Mouse (Mus musculus): ENCODE measurements around the gene Scd2. TPM values are rescaled to one million over a fixed set of nuclear protein-coding genes. Genes with fewer than 3 reads are reported as not detected.
A peak's percentile ranks its signal among the peaks of the same experiment; 100 is the strongest.
"Not testable (repeated sequence)": the region's sequence is repeated elsewhere in the genome, so short reads cannot be mapped to it uniquely, and the experiment has no call there.

Scd2 gene
- polyA plus RNA-seq, 1 experiment: 626 TPM

- DNase-seq (ENCODE audit: extremely low spot score in 1 of 2, low spot score in 1 of 2): peak in 1 of 2 experiments; percentile 19
Observed at GRCm38 (mm10) chr19:44267499-44268002, 25.9 kb upstream of the Scd2 start.

DNA sequence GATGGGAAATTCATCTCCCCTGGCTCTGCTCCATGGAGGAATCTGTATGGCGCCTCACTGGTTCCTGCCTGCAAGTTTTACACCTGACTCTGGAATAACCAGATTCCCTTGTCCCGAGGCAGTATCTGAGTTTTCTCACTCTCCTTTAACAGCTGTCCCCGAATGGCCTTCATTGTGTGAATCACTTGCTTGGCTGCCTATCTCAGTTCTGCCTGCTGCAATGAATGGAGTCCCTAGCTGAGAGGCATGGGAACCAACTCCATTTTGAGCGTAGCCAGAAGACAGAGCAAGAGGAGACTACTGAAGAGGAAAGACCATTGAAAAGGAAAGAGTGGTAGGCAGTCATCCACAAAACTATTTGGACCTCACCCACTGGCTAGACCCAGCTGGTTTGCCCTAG, 19.8 kb upstream of the Scd2 start:
- no peak for DNase-seq (ENCODE audit: extremely low spot score in 1 of 2, low spot score in 1 of 2)

GRCm38 (mm10) chr19:44274452-44274851, 19.0 kb upstream of the Scd2 start:
- no peak for DNase-seq (ENCODE audit: extremely low spot score in 1 of 2, low spot score in 1 of 2)

GRCm38 (mm10) chr19:44275418-44275817, 18.1 kb upstream of the Scd2 start:
- no peak for DNase-seq (ENCODE audit: extremely low spot score in 1 of 2, low spot score in 1 of 2)

GRCm38 (mm10) chr19:44276861-44277260, 16.6 kb upstream of the Scd2 start:
- DNase-seq (ENCODE audit: extremely low spot score in 1 of 2, low spot score in 1 of 2): peak in 1 of 2 experiments; percentile 40

DNA sequence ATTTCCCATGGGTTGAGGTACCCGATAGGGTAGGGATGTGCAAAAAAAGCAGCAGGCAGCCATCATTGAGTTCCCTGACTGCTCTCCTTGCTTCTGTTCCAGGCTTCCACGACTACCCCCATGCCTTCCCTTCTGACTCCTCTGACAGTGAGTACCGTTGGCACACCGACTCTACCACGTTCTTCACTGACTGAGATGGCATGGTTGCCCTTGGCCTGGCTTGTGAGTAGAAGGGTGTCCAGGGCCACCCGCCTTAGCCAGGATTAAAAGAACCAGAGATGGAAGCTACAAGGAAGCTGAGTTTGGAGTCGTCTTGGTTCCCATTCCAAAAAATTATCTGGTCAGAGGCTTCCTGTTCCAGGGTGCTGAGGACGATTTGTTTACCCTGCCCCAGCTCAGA, 15.5 kb upstream of the Scd2 start:
- no peak for DNase-seq (ENCODE audit: extremely low spot score in 1 of 2, low spot score in 1 of 2)

GRCm38 (mm10) chr19:44280755-44281154, 12.7 kb upstream of the Scd2 start:
- DNase-seq (ENCODE audit: extremely low spot score in 1 of 2, low spot score in 1 of 2): no peak

GRCm38 (mm10) chr19:44281825-44282447, 11.5 kb upstream of the Scd2 start:
- DNase-seq (ENCODE audit: extremely low spot score in 1 of 2, low spot score in 1 of 2): not testable (repeated sequence)

GRCm38 (mm10) chr19:44282534-44283156, 10.8 kb upstream of the Scd2 start:
- no peak for DNase-seq (ENCODE audit: extremely low spot score in 1 of 2, low spot score in 1 of 2)

- DNase-seq (ENCODE audit: extremely low spot score in 1 of 2, low spot score in 1 of 2): peak in 1 of 2 experiments; percentile 25
Observed at GRCm38 (mm10) chr19:44283157-44284024, 10.1 kb upstream of the Scd2 start.

DNA sequence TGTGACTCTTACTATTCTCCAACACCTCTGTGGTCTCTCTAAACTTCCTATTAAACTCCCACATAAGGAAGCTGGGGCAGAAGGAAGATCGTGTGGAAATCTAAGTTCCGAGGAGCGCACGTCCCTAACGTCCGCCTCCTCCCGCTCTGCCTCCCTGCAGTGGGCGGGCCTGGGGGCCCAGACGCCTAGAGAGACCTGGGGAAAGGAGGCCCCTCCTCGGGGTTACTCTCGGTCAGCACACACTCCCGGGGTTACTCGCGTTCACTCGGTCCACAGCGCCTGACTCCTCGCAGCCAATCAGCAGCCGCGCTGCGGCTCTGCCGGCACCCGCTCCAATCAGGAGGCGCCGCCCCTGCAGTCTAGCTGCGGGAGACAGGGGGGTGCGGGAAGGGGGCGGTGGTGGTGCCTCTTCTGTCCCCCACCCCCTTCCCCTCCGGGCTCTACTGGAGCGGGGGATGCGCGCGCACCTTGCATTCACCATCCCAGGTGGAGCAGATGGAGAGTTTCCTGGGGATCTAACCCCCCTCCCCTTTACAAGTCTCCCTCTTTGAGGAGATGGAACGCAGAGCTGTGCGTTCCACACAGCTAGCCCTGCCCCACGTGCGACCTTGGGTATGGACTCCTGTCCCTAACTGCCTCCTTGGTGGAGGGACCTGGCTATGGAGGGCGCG, 9.3 kb upstream of the Scd2 start:
- peak; percentile 89 to 91 for DNase-seq (ENCODE audit: extremely low spot score in 1 of 2, low spot score in 1 of 2)

DNA sequence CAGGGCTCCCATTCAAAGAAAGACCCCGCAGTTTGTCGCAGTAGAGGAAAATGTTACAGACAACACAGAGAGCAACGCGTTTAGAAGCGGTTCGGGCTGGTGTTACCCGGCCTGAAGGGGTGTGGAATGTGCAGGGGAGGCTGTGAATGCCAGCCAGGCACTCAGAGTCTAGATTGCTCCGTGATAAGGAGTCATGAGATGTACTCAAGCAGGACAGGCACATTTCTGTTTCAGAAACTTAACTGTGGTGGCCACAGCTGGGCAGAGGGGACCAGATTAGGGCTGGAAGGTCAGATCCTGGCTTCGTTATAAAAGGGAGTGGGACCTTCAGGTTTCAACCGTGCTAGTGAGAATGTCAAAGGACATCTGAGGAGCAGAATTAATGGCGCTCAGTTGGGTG, 8.8 kb upstream of the Scd2 start:
- no peak for DNase-seq (ENCODE audit: extremely low spot score in 1 of 2, low spot score in 1 of 2)

- no peak for DNase-seq (ENCODE audit: extremely low spot score in 1 of 2, low spot score in 1 of 2)
Observed at GRCm38 (mm10) chr19:44285554-44285953, 7.9 kb upstream of the Scd2 start.

DNA sequence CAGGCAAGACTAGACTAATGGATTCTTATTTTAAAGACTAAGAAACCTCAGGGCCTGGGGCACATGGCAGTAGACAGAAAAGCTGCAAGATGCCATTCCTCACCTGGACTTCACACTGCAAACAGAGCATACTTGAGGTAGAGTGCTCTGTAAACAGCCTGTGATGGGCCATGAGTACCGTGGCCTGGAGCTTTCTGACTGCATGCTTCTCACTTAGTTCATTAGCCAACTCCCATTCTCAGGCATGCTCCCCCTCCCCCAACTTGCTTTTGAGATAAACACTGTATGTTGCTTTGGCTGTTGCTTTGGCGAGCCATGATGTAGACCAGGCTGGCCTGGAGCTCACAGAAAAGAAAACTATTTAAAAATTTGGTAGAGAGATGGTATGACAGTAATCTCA, 7.4 kb upstream of the Scd2 start:
- no peak for DNase-seq (ENCODE audit: extremely low spot score in 1 of 2, low spot score in 1 of 2)

DNA sequence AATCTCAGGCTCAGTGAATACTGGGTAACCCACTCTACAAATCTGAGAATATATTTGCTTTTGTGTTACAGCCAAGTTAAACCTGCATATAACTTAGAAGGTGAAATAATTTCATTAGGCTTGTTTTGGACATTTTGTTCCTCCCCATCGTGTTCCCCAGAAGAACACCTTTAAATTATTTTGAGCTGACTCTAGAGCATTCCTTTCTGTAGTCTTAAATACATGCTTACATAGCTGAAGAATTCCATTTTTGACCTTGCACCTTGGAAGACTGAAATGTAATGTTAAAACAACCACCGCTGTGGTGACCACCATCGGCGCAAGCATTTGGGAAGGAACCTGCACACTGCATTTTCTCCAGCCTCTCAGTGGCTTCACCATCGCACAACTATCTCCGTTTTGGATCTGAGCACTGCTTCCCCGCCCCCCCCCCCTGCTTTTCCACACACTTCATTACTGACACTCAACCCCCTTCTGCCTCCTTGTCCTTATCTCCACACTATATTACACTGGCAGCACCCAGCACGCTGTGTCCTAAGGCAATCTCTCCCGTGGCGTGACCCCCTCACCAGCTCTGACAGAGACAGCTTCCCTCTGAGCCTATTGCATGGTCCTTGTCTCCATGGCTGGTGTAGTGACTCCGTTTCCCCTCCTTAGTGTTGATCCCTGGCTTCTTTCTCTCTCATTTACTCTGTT, 5.9 kb upstream of the Scd2 start:
- no peak for DNase-seq (ENCODE audit: extremely low spot score in 1 of 2, low spot score in 1 of 2)

- DNase-seq (ENCODE audit: extremely low spot score in 1 of 2, low spot score in 1 of 2): no peak
Observed at GRCm38 (mm10) chr19:44292083-44292482, 1.4 kb upstream of the Scd2 start.

GRCm38 (mm10) chr19:44292483-44292882, 991 bp upstream of the Scd2 start:
- DNase-seq (ENCODE audit: extremely low spot score in 1 of 2, low spot score in 1 of 2): no peak

DNA sequence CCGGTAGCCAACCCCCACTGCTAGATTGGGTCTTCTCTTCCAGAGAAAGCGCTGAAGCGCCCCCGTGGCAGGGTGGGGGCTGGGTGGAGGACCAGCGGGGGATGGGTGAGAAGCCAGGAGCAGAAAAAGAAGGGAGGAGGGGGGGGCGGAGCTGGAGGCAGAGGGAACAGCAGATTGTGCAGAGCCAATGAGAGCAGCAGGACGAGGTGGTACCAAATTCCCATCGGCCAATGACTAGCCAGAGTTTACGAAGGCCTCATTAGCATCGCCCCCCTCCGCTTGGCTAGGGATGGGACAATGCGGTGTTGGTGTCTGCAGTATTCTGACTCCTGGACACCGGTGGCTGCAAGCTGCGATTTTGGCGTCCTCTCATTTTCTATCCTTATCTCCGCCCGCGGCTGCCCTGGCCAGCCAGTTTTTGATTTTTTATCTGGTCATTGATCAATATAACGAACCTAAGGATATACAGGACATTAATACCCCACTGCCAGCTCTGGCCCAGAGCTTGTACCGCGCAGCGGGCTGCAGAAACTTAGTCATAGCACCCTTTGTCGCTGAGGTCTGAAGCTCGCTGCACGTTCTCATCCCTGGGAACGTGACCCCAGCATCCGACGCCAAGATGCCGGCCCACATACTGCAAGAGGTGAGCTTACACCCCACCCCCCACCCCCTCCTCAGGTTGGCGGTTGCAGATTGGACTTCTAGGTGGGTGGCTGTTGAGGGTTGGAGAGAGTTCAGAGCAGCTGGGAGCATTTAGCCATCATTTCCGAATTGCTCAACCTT, 486 bp downstream of the Scd2 start:
- DNase-seq (ENCODE audit: extremely low spot score in 1 of 2, low spot score in 1 of 2): peak; percentile 97

DNA sequence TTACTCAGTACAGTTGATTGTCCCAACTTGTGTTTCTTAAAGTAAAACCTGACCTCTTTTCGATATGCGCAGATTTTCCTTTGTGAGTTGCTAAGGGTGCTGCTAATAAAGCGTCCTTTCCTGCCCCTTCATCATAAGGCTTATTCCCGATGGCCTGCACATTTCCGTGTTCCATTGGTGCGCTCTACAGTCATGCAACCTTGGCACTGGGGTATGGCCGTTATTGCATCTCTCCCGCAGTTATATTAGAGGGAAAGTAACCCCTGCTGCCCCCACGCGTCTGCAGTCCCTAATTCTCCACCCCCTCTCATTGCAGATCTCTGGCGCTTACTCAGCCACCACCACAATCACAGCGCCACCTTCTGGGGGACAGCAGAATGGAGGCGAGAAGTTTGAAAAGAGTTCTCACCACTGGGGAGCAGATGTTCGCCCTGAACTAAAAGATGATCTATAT, 1.1 kb downstream of the Scd2 start:
- peak; percentile 77 to 95 for DNase-seq (ENCODE audit: extremely low spot score in 1 of 2, low spot score in 1 of 2)

Measured in frontal cortex, adult 2 months (tissue).